Mouse (Mus musculus): Measurements from ENCODE around the gene Ccdc88c.

GRCm38 (mm10) chr12:101012197-101013077, 16.4 kb downstream of the Ccdc88c start:
- TF ChIP-seq CTCF (IDR thresholded peaks at IDR 0.05; ENCODE audit: low read depth) = no peak
- TF ChIP-seq EP300 (IDR thresholded peaks at IDR 0.05; ENCODE audit: low read depth) = no peak

Data from liver, embryonic 14.5 days (tissue).